Mouse (Mus musculus) liver, adult 2 months (tissue): ENCODE results near the gene Aspa.
"Not testable (repeated sequence)": the region's sequence is repeated elsewhere in the genome, so short reads cannot be mapped to it uniquely, and the experiment has no call there.

Experiments used
- CTCF ChIP-seq: fragments of 200-500 bp; IDR thresholded peaks from 2 replicates; pipeline ENCODE4 v1.5.1; 2011; ENCODE audit warnings: low read depth, low read length, control low read depth
- POLR2A ChIP-seq: fragments of 200-500 bp; IDR thresholded peaks from 2 replicates; pipeline ENCODE4 v1.6.1; 2011; ENCODE audit warnings: low read length, control low read depth; ENCODE audit not compliant: insufficient read depth; ENCODE audit errors: extremely low read depth

DNA sequence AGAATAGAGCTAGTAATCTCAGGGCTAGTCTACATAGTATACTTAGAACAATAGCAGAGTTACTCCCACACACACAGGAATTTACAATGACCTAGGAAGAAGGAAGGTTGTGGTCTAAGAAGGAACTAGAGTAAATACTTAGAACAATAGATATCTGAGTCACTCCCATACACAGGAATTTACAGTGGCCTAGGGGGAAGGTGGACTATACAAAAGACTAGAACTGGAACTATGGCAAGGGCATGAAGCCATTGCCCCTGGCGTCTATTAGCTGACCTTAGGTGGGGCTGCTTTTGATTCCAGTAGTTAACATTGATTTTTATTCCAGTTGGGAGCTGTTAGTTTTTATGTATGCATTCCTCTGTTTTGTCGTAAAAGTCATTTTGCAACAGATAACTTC lies 10.8 kb downstream of the Aspa start:
- TF ChIP-seq CTCF, POLR2A: not testable (repeated sequence)
